Mouse (Mus musculus): ENCODE data around the gene Nup37. TPM values are rescaled to one million over a fixed set of nuclear protein-coding genes. Genes with fewer than 3 reads are reported as not detected.

Nup37 gene
- total RNA-seq, 4 experiments from 2014 or later, result 7.7 to 9.5 (median 8.2) TPM

- DNase-seq (ENCODE audit: low spot score in 2 of 2), result no peak
These were observed 81.2 kb downstream of the Nup37 start for GRCm38 (mm10) chr10:88227962-88228361.

Other genes starting within 250 kb of the Nup37 start
- 1 to 10 TPM; 1.0 to 2.9 (median 1.4) TPM for gene Pmch, start 55.9 kb upstream of the Nup37 start, total RNA-seq (2022)
- gene Parpbp, start 51 bp upstream of the Nup37 start, total RNA-seq (2022), result 1 to 10 TPM in 3 of 4 experiments, under 1 TPM in 1; 0.72 to 2.1 (median 1.4) TPM
- gene Washc3, start 54.1 kb downstream of the Nup37 start, total RNA-seq (2022), result 10 to 100 TPM; 27.1 to 30.7 (median 27.2) TPM
- gene Dram1, start 232.1 kb downstream of the Nup37 start, total RNA-seq (2022), result 1 to 10 TPM in 1 of 4 experiments, under 1 TPM in 3; 0.65 to 1.9 (median 0.81) TPM
- gene Gnptab, start 232.1 kb downstream of the Nup37 start, total RNA-seq (2022), result 10 to 100 TPM; 61.9 to 69.7 (median 63.8) TPM

Data from left cerebral cortex, adult 8-10 months (tissue).